Mouse (Mus musculus): ENCODE measurements around the gene Gm20388. TPM values are rescaled to one million over a fixed set of nuclear protein-coding genes. Genes with fewer than 3 reads are reported as not detected.

Gm20388 gene
- total RNA-seq, 2 experiments from 2014 or later = 10.7 TPM; not detected in 1

DNA sequence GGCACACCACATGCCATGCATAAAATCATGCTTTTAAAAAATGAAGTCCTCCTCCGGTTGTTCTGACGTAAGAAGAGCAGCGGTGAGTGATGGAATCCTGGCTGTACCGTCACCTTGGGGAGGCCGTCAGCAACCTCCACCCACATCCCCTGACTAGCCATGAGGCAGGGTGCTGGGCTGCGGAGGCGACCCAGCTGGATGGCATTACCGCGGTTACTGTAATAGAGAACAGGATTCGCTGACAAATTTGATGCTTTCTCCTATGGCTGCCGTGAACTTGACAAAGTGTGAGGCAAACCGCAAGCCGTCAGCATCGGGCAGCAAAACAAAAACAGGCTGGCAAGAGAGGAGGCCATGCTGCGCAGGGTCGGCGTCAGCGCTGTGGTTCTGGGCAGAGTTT lies 1317.1 kb downstream of the Gm20388 start:
- peak; percentile 48 to 52 for DNase-seq (ENCODE audit: low spot score in 2 of 2)

DNA sequence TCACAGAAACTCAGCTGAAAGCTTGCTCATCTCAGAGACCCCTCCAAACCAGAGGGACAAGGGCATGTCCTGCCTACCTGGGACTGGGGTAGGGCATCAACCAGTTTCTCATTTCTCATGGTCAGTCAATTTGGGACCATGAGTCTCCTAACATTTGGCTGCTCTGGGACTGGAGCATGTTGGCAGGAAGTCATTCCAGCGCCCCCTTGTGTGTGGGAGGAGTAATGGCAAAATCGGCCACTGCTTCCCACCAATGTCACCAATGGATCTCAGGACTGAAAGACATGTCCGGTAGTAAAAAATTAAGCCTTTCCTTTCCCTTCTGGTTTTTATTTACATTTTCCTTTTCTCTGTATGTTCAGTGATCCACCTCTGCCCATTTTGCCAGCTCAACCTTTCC lies 1318.3 kb downstream of the Gm20388 start:
- DNase-seq (ENCODE audit: low spot score in 2 of 2) = no peak

DNA sequence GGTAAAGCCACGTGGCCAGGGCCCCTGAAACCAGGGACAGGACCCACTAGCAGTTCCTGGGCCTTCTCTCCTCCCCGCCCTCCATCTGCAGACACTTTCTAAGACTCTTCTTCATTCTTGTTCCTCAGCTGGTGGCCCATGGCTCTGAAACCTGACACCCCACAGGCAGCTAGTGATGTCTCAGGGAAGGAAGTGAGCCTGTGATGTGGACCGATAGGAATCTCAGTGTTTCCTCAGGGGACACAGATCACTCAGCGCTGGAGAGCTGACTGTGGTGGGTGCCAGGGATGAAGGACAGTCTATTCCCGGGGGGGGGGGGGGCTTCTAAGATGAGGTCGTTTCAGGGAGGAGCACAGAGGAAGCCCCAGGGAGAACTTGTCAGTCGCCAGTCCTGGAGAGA lies 1318.9 kb downstream of the Gm20388 start:
- no peak for DNase-seq (ENCODE audit: low spot score in 2 of 2)

DNA sequence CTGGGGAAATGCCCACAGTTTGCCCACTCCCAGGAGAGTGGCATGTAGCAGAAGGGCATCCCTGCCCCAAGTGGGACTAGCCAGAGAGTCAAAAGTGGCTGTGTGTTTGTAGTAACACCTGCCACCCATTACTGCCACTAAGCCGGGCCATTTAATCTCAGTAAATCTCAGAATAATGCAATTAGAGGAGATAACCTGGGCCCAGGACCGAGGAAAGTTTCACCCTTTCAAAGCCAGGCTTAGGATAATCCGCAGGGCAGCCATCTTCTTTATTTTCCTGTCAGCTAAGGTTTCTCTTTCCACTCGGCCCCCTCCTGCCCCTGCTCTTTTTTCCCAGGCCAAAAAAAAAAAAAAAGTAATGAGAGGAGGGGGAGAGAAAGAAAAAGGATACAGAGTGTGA lies 1322.6 kb downstream of the Gm20388 start:
- DNase-seq (ENCODE audit: low spot score in 2 of 2) = no peak

DNA sequence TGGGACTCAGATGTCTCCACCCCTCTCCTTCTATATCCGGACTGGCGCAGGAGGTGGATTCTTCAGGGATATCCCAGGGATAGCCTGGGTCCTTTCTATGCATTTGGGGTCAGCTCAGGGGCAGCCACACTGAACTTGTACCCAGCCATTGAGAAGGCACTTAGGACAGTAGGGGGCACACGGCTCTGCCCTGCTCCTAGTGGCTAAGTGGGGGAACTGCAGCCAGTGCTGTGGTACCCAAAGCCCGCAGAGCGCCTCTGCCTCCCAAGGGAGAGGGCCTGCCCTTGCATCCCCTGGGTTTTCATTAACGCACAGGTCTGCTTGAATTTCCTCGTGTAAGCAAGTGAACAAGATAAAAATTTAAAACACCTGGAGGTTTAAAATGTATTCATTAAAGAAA lies 1324.3 kb downstream of the Gm20388 start:
- DNase-seq (ENCODE audit: low spot score in 2 of 2) = no peak

DNA sequence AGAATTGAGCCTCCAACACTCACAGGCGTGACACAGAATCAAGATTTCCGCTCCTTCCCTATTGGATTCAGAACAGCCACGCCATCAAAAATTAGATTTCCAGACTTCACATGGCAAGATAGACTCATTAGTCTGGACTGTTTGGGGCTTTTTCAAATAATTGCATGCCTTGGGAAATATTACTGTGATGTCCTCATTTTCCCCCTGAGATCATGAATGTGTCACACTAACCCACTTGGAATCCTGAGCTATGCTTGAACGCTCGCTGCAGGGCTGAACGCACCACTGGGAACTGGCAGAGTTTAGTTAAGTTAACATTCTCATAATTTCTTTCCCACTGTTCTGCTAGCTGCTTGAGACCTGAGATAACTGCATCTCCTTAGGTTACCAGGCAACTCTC lies 1329.0 kb downstream of the Gm20388 start:
- DNase-seq (ENCODE audit: low spot score in 2 of 2) = no peak

DNA sequence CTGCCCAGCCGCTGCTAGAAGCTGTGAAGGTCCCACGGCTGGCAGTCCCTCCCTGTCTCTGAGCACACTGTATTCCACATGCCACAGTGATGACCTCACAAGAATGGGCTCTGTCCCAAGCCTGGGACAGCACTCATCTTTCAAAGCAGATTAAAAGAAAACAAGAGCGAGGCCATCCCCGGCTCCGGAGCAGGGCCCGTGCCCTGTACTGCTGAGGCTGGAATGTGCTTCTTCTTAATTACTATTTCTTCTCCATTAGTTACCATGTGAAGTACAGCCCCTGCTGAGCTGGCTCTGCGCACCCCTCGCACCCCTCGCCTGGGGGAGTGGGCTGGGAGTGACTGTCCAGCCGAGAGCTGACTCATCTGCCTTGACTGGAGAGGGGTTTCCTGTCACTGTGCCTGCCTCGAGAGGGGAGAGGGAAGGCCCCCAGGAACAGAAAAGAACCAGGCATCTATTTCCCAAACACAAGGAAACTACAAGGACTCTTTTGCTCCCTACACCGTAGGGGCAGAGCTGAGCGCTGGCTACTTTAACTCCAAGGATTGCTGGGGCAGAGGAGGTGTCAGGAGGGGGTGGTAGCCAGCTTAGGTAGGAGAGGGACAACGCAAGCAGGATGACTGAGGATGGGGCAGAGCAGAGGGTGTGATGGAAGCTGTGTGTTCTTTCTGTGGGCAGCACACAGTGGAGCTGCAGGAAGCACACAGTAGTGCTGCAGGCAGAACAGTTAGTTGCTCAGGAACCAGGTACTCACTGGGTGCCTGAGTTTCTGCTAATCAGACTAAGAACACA lies 1331.3 kb downstream of the Gm20388 start:
- DNase-seq (ENCODE audit: low spot score in 2 of 2) = no peak

DNA sequence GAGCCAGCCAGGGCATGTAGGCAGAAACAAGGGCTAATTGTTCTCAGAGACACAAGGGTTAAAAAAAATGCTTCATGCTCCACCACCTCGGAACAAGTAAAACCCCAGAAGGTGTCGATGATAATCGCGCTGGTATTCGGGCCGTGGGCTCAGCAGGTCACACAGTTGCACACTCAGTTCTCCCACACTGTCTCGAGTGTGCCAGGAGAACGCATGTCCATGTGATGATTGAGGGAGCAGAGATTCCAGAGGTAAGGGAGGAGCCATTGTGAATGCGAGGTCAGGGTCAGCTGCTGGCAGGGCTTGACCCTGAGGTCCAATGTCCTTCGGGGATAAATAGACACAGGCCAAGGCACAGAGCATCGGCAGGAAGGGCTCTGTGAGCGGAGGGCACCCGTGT lies 1332.0 kb downstream of the Gm20388 start:
- no peak for DNase-seq (ENCODE audit: low spot score in 2 of 2)

DNA sequence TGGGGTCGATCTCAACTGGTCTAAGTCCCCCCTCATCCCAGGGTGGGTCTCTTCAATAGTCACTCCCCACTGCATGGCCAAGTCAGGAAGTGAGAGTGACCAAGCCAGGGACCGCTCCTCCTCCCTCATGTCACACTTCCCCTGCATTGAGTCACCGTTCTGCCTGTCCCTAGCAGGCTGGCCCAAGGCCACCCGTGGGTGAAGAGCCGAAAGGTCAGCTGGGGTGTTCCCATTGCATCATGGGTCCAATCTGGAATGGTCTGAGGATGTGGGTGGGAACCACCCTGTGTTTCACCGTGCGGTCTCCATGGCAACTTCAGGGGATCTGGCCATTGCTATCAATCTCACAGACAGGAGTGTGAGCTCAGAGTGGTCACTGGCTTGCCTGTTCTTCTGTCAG lies 1338.2 kb downstream of the Gm20388 start:
- no peak for DNase-seq (ENCODE audit: low spot score in 2 of 2)

DNA sequence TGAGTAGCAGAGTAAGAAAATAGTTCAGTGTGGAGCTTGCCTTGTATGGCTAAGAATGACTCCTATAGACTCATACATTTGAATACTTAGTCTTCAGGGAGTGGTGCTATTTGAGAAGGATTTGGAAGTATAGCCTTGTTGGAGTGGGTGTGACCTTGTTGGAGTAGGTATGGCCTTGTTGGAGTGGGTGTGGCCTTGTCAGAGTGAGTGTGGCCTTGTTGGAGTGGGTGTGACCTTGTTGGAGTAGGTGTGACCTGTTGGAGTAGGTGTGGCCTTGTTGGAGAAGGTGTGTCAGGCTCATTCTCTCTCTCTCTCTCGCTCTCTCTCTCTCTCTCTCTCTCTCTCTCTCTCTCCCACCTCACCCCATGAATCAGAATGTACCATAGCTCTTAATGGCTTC lies 1338.8 kb downstream of the Gm20388 start:
- no peak for DNase-seq (ENCODE audit: low spot score in 2 of 2)

DNA sequence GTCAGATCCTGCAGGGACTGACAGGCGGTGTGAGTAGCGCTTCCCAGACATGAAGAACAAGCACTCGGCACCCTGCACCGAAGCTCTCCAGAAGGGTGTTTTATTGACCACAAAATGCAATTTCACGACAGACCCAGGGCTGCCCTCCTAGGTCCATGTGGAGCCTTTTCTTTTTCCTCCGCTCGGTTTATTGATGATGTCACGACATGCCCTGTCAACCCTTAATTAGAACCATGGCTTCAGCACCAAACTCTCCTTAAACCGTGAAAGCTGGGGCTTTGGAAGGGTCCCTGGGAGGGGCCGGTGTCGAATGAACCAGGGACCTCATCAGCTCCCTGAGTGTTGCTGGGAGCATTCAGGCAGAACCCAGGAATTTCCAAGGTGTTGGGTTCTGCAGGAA lies 1340.4 kb downstream of the Gm20388 start:
- DNase-seq (ENCODE audit: low spot score in 2 of 2) = no peak

DNA sequence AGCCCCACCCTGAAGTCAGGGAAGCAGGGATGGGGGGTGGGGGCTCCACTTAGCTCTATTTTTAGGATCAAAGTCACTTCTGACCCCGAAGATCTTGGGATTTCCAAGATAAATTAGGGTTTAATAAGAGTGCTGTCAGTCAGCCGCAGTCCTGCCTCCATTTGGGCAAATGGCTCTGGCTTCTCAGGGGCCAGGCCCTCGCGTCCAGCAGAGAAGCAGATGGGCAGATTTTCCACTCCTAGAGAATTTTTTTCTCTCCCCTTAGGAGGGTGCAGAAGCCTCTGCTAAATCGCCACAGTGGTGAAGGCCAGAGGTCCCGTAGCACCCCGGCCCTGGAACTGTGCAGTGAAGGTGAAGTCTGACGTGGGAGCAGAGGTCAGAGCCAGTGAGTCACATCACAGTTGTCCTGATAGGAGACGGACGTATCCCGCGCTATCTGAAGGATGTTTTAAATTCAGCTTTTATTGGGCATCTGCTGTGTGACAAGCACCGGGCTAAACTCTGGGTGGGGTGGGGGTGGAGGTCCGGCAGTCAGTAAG lies 1345.2 kb downstream of the Gm20388 start:
- no peak for DNase-seq (ENCODE audit: low spot score in 2 of 2)

DNA sequence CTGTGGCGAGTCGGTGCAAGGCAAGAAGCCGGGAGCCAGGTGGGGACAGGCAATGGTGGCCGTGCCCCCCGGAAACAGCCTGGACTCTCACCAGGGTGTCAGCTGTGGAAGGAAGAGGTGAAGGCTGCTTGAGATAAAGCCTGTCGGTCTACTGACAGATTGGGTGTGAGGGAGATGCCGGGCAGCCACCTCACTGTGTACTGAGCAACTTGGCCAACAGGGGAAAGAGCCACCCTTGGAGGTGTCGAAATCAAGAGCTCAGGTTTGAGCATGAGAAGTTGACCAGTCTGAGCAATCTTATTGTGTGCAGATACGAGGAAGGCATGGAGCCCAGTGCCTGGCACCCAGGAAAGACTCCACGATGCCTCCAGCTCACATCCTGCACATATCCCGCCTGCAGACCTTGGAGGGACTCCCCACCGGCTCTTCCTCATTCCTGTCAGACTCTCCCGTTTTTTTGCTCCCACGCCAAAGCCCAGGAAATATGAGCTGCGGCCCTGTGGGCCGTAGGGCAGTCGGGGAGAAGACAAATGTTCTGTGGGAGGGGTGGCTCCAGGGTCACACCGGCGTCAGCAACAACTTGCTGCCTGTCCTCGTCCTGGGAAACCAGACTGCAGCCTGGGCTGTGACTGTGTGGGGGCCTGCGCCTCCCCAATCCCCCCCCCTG lies 1347.6 kb downstream of the Gm20388 start:
- DNase-seq (ENCODE audit: low spot score in 2 of 2) = no peak

DNA sequence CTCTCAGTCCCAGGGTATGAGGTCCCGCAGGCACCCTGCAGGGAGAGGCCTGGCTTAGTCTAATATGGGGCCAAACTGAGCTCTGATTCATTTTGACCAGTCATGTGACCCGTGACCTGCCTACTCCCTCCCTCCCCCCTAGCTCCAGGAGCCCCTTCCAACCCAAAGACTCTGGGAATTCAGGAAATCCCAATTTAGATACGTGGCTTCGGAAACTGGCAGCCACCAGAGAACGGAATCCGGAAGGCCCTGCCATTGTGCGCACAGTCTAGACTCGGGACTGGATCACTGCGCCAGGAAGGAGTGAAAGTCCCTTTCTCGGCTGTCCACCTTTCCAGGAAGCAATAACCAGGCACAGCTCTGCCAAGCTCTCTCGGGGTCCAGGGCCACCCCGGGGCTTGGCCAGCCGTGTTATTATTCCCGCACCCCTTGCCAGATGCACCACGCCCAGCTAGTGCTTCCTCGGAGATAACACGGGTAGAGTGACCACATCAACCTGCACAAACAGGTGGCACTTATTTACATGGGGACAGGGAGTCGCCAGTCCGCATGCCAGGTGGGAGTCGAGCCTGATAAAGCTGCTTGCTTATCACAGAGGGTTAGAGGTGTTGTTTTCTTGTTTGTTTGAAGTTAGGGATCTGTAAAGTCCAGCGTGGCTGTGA lies 1352.2 kb downstream of the Gm20388 start:
- no peak for DNase-seq (ENCODE audit: low spot score in 2 of 2)

DNA sequence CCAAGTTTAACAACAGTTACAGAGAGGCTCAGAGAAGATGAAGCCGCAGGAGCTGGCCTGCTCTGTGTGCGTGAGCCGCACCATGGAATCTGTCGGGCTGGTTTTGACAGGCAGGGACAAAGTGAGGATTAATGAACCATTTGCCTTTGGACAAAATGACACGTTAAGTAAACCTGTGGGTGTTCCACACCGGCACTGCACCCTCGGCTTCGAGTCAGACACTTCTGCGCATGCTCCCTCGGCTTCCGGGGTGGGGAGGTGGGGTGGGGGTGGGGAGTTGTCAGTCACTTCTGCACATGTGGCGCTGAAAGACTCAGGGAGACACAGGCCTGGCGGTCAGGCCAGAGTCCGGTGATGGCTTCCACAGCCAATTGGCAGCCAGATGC lies 1352.7 kb downstream of the Gm20388 start:
- DNase-seq (ENCODE audit: low spot score in 2 of 2) = no peak

DNA sequence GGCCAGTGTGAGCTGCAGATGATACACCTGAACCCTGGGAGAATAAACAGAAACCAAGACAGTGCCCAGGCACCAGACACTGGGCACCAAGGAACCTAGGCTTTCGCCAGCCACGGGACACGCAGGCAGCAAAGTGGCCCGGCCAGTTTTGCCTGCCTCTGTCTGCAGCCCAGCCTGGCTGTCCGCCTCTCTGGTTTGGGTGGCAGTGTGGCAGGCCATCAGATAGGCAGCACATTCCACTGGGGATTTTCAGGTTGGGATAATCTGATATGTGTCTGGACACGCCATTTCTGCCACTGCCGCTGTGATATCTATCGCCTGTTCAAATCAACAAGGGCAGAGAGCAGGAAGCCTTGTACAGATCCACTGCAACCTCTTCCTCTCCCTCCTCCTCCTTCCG lies 1353.6 kb downstream of the Gm20388 start:
- no peak for DNase-seq (ENCODE audit: low spot score in 2 of 2)

DNA sequence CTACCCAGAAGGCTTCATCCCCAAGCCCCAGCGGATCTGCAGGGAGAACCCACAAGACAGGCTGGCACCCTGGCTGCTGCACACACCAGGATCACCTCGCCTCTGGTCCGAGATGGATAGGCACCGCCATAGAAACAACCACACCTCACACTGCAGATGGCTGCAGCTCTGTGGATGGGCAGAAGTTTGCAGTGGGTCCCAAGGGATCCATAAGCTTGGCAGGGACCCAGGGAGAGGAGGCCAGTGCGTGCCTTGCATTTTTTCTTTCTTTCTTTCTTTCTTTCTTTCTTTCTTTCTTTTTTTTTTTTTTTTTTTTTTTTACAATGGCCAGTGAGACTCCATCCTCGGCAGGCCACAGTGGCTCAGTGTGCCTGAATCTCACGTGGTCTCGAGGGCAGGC lies 1360.9 kb downstream of the Gm20388 start:
- no peak for DNase-seq (ENCODE audit: low spot score in 2 of 2)

DNA sequence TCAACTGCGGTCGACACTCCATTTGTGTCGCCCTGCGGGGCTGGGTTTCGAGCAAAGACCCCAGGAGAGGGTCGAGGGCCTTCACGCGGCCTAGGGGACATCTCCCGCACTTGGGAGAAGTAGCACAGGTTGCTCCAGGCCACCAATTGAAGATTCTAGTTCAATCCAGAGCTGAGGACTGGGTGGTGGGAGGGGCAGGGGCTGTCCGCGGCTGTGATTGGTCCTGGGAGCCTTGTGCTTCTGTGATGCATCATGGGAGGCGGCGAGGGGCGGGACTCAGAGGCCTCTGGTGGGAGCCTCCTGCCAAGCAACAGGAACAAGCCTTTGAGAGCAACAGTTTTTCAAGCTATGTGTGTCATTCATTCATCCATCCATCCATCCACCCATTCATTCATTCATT lies 1362.6 kb downstream of the Gm20388 start:
- peak in 1 of 2 experiments; percentile 38 for DNase-seq (ENCODE audit: low spot score in 2 of 2)

DNA sequence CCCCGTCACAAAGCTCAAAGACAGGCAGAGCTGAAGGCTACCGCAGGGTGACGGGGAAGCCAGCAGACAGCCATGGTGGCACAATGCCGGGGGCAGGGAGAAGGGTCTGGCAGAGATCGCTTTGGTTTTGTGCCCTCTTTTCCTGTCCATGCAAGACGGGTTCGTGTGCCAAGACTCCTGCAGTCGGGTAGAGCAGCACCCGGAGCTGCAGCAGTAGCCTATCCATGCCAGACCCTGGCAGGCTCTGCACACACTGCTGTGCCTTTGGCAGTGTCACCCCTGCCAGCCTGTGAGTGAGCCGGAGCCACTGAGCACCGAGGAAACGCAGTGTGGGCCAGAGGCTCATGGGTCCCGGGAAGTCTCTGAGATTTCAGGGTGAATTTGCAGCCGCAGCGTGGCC lies 1363.0 kb downstream of the Gm20388 start:
- peak in 1 of 2 experiments; percentile 25 for DNase-seq (ENCODE audit: low spot score in 2 of 2)

DNA sequence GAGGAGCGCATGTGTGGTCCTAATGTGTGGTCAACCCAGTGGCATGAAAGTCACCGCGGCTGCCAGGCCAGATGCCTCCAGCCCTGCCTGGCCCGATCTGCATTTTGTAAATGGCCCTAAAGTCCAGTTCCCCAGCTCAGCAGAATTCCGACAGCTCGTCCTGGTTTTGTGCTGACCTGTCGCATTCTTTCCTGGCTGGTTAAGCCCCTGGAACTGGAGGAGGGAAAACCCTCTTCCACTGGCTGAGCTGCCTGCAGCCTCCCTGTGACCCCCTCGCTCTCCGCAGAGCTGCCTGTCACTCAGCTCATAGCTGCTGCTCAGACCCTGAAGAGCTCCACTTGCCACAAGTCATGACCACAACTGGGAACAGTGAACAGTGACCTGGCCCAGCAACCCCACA lies 1369.8 kb downstream of the Gm20388 start:
- DNase-seq (ENCODE audit: low spot score in 2 of 2) = no peak

DNA sequence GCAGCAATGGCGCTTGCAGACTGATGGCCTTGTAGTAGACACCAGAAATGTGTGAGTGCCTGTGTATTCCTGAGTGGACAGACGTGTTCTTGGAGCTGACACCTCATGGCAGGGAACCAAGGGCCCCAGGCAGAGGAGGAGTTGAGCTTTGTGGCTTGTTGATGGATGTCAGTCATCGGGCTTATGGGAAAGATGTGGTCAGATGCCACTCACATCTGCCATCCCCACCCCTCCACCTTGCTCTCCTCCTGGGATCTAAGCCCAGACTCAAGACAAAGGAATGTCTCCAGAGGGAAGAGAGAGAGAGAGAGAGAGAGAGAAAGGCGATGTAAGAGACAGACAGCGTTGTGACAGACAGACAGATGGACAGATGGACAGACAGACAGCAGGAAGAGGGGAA lies 1378.7 kb downstream of the Gm20388 start:
- DNase-seq (ENCODE audit: low spot score in 2 of 2) = no peak

DNA sequence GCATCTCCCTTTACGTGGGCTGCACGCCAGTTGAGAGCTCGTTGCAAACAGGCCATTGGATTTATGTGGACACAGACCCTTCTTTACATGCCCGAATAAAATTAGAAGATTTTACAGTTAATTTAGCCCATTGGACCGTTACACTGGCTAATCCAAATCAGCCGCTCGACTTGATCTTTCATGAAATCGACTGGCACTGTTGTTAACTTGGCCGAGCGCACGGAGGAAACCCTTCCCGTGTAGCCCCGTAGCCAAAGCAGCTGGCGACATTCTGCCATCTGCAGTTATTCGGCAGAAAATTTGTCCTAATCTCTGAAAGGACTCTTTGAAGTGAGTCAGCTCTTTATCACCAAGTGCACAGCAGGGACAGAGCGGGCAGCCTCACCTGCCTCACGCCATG lies 1379.9 kb downstream of the Gm20388 start:
- no peak for DNase-seq (ENCODE audit: low spot score in 2 of 2)

All from layer of hippocampus, adult 18-20 months (tissue).